Mouse (Mus musculus) erythroblast, embryonic 14.5 days (primary cell): ENCODE results near the gene Ddx39. TPM values are rescaled to one million over a fixed set of nuclear protein-coding genes. Genes with fewer than 3 reads are reported as not detected.

Experiments
- H3K27me3 ChIP-seq: 2 replicates; pipeline ENCODE4 v1.6.1; 2012; ENCODE audit warnings: inconsistent platforms; ENCODE audit not compliant: control insufficient read depth
- H3K36me3 ChIP-seq: 2 replicates; pipeline ENCODE4 v1.6.1; 2012; ENCODE audit warnings: mild to moderate bottlenecking, inconsistent platforms; ENCODE audit not compliant: control insufficient read depth
- H3K4me1 ChIP-seq: 2 replicates; pipeline ENCODE4 v1.6.1; 2012; ENCODE audit warnings: inconsistent platforms; ENCODE audit not compliant: control insufficient read depth
- H3K4me3 ChIP-seq: replicated peaks from 2 replicates; pipeline ENCODE3; 2012; ENCODE audit warnings: moderate library complexity, mild to moderate bottlenecking, inconsistent platforms
- H3K9me3 ChIP-seq: 2 replicates; pipeline ENCODE4 v1.6.1; 2012; ENCODE audit warnings: low read length, inconsistent platforms, mixed read lengths; ENCODE audit not compliant: control insufficient read depth
- GATA1 ChIP-seq: IDR thresholded peaks from 2 replicates; pipeline ENCODE4 v1.6.1; 2012; ENCODE audit warnings: low read length, inconsistent platforms, mixed read lengths
- TAL1 ChIP-seq: IDR thresholded peaks from 3 replicates; pipeline ENCODE4 v1.6.1; 2012; ENCODE audit warnings: low read length, inconsistent platforms, mixed read lengths
- polyA plus RNA-seq: library from polyadenylated mRNA; stranded (reverse); fragments of >175 nt; gene quantifications from 2 replicates; pipeline ENCODE4 v1.2.3, GENCODE M21; 2012

Gene Ddx39
- polyA plus RNA-seq = 3.0 and 5.3 TPM in 2 replicates

DNA sequence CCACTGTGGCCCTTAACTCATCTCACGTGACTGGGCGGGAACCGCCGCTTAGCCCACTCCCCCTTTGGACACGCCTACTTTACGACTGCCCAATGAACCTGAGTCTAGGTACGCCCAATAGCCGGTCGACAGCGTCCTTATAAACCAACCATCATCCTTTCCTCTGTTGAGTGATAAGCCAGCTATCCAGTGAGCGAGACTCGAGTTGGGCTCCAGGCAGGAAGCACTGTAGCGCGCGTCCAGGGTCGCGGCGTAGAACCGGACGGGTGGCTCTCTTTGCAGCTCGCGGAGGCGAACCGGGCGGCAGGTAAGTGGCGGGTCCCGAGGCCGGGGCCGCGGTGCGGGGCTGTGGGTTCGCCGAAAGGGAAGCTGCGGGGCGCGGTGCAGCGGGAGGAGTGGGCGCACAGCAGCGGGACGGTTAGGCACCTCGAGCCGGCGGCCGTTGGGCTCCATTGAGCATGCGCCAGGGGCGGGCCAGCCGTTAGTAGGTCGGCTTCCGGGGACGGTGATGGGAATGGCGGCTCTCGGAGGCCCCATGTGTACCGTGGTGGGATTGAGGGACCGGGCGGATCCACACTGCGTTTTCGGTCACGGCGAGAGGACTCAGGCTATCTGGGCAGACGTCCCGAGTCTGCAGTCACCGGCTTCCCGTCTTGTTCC lies at the start of gene Ddx39:
Gene Ddx39 (plus strand): TSS at position 147 of the 660 bp plus-strand sequence.
- H3K27me3 ChIP-seq = no peaks in the 10 kb centered on the region; the same call in 1 of the 2 replicates
- H3K4me3 ChIP-seq = peak within 1 kb of the TSS; percentile 89
- H3K9me3 ChIP-seq = no peaks in the 10 kb centered on the region
- TF ChIP-seq GATA1 (no peak), TAL1 (no peak)
- peaks cover 39% of the 10 kb centered on the region for H3K4me1 ChIP-seq
- peaks cover 31% of the 10 kb centered on the region for H3K36me3 ChIP-seq

GRCm38 (mm10) chr8:83665969-83666865 lies 48.8 kb upstream of the Ddx39 start, which contains the start of gene Ptger1:
TSS of gene Ptger1 (plus strand) at chr8:83666678.
- Histone ChIP-seq H3K4me3 (no peak within 1 kb of the TSS), H3K4me1 (peaks cover 40% of the 10 kb centered on the region), H3K27me3 (peaks cover 25% of the 10 kb centered on the region), H3K36me3 (peaks cover 30% of the 10 kb centered on the region), H3K9me3 (peaks cover 2% of the 10 kb centered on the region; the same call in 1 of the 2 replicates)
- no peak for TF ChIP-seq GATA1
- no peak for TF ChIP-seq TAL1

GRCm38 (mm10) chr8:83666866-83667234 lies 48.1 kb upstream of the Ddx39 start:
- Histone ChIP-seq H3K9me3 (peaks cover 2% of the 10 kb centered on the region; the same call in 1 of the 2 replicates), H3K4me1 (peaks cover 35% of the 10 kb centered on the region), H3K4me3 (no peak overlapping the region), H3K36me3 (peaks cover 36% of the 10 kb centered on the region), H3K27me3 (peaks cover 25% of the 10 kb centered on the region)
- TF ChIP-seq GATA1 (no peak), TAL1 (no peak)

DNA sequence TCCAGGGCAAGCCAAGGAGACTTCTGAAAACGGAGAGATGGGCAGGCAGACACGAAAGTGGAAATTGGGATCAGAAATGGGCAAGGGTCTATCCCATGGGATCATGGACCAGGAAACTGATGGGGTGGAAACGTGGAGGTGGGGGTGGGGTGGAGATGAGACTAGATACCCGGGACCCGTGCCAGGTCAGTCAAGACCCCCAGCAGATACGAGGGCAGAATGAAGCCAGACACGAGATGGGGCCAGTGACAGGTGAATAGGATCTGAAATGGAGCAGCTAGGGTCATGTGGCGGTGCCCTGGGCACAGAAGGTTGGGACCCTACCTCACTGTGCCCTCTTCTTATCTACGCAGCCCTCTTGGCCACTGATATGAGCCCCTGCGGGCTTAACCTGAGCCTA lies 47.5 kb upstream of the Ddx39 start:
- Histone ChIP-seq H3K4me3 (no peak overlapping the region), H3K27me3 (peaks cover 25% of the 10 kb centered on the region), H3K4me1 (peaks cover 28% of the 10 kb centered on the region), H3K36me3 (peaks cover 39% of the 10 kb centered on the region), H3K9me3 (peaks cover 2% of the 10 kb centered on the region; the same call in 1 of the 2 replicates)
- no peak for TF ChIP-seq GATA1
- TF ChIP-seq TAL1 = no peak

DNA sequence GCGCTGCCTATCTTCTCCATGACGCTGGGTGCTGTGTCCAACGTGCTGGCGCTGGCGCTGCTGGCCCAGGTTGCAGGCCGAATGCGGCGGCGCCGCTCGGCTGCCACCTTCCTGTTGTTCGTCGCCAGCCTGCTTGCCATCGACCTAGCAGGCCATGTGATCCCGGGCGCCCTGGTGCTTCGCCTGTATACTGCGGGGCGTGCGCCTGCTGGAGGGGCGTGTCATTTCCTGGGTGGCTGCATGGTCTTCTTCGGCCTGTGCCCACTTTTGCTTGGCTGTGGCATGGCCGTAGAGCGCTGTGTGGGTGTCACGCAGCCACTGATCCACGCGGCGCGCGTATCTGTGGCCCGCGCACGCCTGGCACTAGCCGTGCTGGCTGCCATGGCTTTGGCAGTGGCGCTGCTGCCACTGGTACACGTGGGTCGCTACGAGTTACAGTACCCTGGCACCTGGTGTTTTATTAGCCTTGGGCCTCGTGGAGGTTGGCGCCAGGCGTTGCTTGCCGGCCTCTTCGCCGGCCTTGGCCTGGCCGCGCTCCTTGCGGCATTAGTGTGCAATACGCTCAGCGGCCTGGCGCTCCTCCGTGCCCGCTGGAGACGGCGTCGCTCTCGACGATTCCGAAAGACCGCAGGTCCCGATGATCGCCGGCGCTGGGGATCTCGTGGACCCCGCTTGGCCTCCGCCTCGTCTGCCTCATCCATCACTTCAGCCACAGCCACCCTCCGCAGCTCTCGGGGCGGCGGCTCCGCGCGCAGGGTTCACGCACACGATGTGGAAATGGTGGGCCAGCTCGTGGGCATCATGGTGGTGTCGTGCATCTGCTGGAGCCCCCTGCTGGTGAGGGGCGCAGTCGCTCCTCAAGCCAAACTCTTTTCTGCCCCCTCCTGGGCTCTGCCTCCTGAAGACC lies 46.7 kb upstream of the Ddx39 start:
- H3K4me3 ChIP-seq = peak overlapping the region; percentile 33

DNA sequence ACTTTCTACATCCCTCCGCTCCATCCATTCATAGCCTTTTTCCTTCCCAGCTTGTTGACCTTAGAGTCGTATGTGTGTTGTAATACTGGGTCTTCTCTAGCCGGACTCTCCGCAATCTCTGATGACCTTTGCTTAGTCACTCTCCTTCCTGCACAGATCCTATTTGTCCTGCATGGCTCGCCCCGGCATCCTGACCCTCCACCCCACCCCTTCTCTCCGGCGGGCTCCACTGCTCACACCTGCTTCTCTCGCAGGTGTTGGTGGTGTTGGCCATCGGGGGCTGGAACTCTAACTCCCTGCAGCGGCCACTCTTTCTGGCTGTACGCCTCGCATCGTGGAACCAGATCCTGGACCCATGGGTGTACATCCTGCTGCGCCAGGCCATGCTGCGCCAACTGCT lies 46.0 kb upstream of the Ddx39 start:
- Histone ChIP-seq H3K27me3 (peaks cover 25% of the 10 kb centered on the region), H3K36me3 (peaks cover 44% of the 10 kb centered on the region), H3K4me3 (no peak overlapping the region), H3K9me3 (peaks cover 2% of the 10 kb centered on the region; the same call in 1 of the 2 replicates), H3K4me1 (peaks cover 21% of the 10 kb centered on the region)
- TF ChIP-seq GATA1 = no peak
- no peak for TF ChIP-seq TAL1

More for the DNA sequence above, 46.7 kb upstream of the Ddx39 start:
- no peak for TF ChIP-seq TAL1
- no peak for TF ChIP-seq GATA1
- Histone ChIP-seq H3K36me3 (peaks cover 42% of the 10 kb centered on the region), H3K4me1 (peaks cover 23% of the 10 kb centered on the region), H3K9me3 (peaks cover 2% of the 10 kb centered on the region; the same call in 1 of the 2 replicates), H3K27me3 (peaks cover 25% of the 10 kb centered on the region)

DNA sequence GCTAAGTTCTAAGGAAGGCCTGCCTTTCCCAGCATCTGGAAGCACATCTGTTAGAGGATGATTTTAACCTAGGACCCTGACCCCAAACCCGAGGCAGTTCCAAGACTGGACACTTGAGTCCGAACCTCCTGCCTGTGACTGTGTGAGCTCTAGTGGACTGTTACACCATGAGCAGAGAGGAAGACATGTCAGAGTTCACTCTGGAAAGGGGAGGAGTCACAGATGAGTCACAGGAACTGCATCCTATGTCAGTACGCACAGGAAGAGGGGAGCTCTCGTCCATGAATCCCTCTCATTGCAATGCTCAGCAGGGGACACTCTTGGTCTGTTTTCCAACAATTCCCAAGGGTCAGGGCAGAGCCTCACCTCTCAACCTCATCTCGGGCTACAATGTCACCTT lies 42.0 kb upstream of the Ddx39 start:
- H3K4me3 ChIP-seq = no peak overlapping the region
- H3K9me3 ChIP-seq = peaks cover 2% of the 10 kb centered on the region; the same call in 1 of the 2 replicates
- peaks cover 9% of the 10 kb centered on the region for H3K4me1 ChIP-seq
- peaks cover 7% of the 10 kb centered on the region for H3K27me3 ChIP-seq
- no peak for TF ChIP-seq TAL1
- no peak for TF ChIP-seq GATA1
- peaks cover 52% of the 10 kb centered on the region for H3K36me3 ChIP-seq

DNA sequence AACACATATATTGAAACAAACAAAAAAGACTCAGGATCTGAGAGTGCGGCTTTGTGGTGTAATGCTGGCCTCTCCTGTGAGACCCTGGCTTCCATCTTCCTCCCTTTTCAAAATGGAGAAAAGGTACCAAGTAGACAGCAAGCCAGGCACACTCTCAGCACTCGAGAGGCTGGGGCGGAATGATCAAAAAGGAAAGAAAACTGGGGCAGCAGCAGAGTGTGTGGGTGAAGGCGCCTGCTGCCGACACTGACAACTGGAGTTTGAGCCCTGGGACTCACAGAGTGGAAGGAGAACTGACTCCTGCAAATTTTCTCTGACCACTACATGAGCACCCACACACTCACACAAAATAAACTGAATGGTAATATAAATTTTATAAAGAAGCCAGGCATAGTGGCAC lies 40.5 kb upstream of the Ddx39 start:
- H3K9me3 ChIP-seq = no peaks in the 10 kb centered on the region
- no peaks in the 10 kb centered on the region for H3K4me1 ChIP-seq
- TF ChIP-seq TAL1 (no peak), GATA1 (no peak)
- no peaks in the 10 kb centered on the region for H3K27me3 ChIP-seq
- no peak overlapping the region for H3K4me3 ChIP-seq
- peaks cover 62% of the 10 kb centered on the region for H3K36me3 ChIP-seq
